Mouse (Mus musculus): ENCODE measurements at regions not wholly inside any gene's neighbourhood (a gene's known extent, or its start where the extent isn't known, plus 50 kb on each side); places are given as distances from the start of the nearest gene placed in this dataset.

- TF ChIP-seq CTCF (IDR thresholded peaks at IDR 0.05; ENCODE audit: low read depth): no peak
- TF ChIP-seq EP300 (IDR thresholded peaks at IDR 0.05; ENCODE audit: low read depth): no peak
Observed at GRCm38 (mm10) chr8:88949975-88950374, 94.0 kb downstream of the Sall1 start.

Measured in liver, postnatal 0 days (tissue).